In the genomic region with DNA sequence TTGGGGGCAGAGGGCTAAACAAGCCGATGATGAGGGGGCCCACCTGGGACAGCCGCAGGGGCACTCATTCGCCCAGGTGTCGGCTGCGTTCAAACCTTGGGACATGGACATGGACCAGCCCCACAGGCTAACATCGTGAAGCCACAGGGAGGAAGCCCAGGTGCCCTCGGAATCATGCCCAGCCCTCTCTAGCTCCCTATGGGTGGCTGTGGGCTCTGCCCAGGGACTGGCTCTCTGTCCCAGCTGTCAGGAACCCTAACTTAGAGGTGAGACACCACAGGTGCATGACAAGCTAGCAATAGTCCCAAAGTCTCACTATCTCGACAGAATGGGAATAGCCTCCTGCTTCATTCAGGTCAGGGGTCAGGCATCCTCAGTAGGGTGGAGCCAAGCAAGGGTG, we compare ENCODE assay signal across 29 mouse cellular contexts. TPM values are rescaled to one million over a fixed set of nuclear protein-coding genes. Genes with fewer than 3 reads are reported as not detected.
DNase-seq lines count a peak whose midpoint lies in the region; ATAC-seq lines count a peak whose summit lies in the region.
"Had no signal": no experiment of that assay in that cellular context is flagged by ENCODE, and none has a peak within 500 bp of the region (broad histone marks: within the 10 kb centered on the region; RNA-seq: fewer than 3 reads in every experiment).

No protein-coding gene starts in this region.

- H3K4me2 ChIP-seq in midbrain, embryonic 15.5 days = peak overlapping the region; percentile 80; the same call in 1 of the 2 replicates
- no peak overlapping the region for H3K4me2 ChIP-seq in midbrain, embryonic 11.5 days
- H3K4me2 ChIP-seq in limb, embryonic 13.5 days (replicated peaks) = peak overlapping the region; percentile 90
- H3K4me2 ChIP-seq: liver, embryonic 15.5 days had no signal

- peak; percentile 68 for DNase-seq in heart, embryonic 10.5 days (ENCODE audit: low spot score)
- no peak for DNase-seq in heart, adult 8-10 months (ENCODE audit: low spot score)
- no peak for DNase-seq in midbrain, embryonic 11.5 days (ENCODE audit: low spot score, missing footprints)
- no peak for DNase-seq in embryonic facial prominence, embryonic 10.5 days (ENCODE audit: low spot score)
- no peak for DNase-seq in embryo, embryonic 10 days (ENCODE audit: low spot score)
- DNase-seq: adrenal gland, postnatal 25 days; cerebellum, adult 9-10 months; heart, postnatal 14 days; kidney, adult 2 months had no signal

- H3K4me3 ChIP-seq in heart, embryonic 10.5 days = no peak overlapping the region
- H3K4me3 ChIP-seq in midbrain, embryonic 15.5 days = no peak overlapping the region
- H3K4me3 ChIP-seq in midbrain, embryonic 11.5 days (ENCODE audit: low read depth, low read length) = no peak overlapping the region
- peak overlapping the region; percentile 97; the same call in 1 of the 2 replicates for H3K4me3 ChIP-seq in embryonic facial prominence, embryonic 10.5 days
- H3K4me3 ChIP-seq in limb, embryonic 13.5 days = no peak overlapping the region
- H3K4me3 ChIP-seq: erythroblast, embryonic 14.5 days; heart, embryonic 13.5 days; hindbrain, embryonic 12.5 days; layer of hippocampus, adult 2 months; liver, embryonic 15.5 days; neural tube, embryonic 13.5 days had no signal

- H3K27ac ChIP-seq in heart, embryonic 10.5 days = no peak overlapping the region
- no peak overlapping the region for H3K27ac ChIP-seq in midbrain, embryonic 15.5 days
- no peak overlapping the region for H3K27ac ChIP-seq in midbrain, embryonic 11.5 days (ENCODE audit: low read depth, low read length)
- H3K27ac ChIP-seq in embryonic facial prominence, embryonic 10.5 days (replicated peaks) = no peak overlapping the region
- no peak overlapping the region for H3K27ac ChIP-seq in limb, embryonic 13.5 days
- H3K27ac ChIP-seq: heart, embryonic 13.5 days; hindbrain, embryonic 12.5 days; kidney, postnatal 0 days; layer of hippocampus, adult 2 months; liver, embryonic 15.5 days; midbrain, embryonic 13.5 days; neural tube, embryonic 13.5 days; stomach, embryonic 15.5 days had no signal

- WGBS in heart, embryonic 10.5 days = 89% methylated on average over 8 of the region's 8 CpGs
- 87% methylated on average over 8 of the region's 8 CpGs for WGBS in midbrain, embryonic 15.5 days
- 90% methylated on average over 8 of the region's 8 CpGs for WGBS in midbrain, embryonic 11.5 days
- 86% methylated on average over 8 of the region's 8 CpGs for WGBS in embryonic facial prominence, embryonic 10.5 days
- 85% methylated on average over 8 of the region's 8 CpGs for WGBS in limb, embryonic 13.5 days

- no peaks in the 10 kb centered on the region for H3K9me3 ChIP-seq in heart, embryonic 10.5 days
- H3K9me3 ChIP-seq in midbrain, embryonic 15.5 days = no peaks in the 10 kb centered on the region
- no peaks in the 10 kb centered on the region for H3K9me3 ChIP-seq in midbrain, embryonic 11.5 days (ENCODE audit: control insufficient read depth, low read length)
- H3K9me3 ChIP-seq in embryonic facial prominence, embryonic 10.5 days = no peaks in the 10 kb centered on the region
- no peaks in the 10 kb centered on the region for H3K9me3 ChIP-seq in limb, embryonic 13.5 days
- H3K9me3 ChIP-seq: heart, embryonic 13.5 days; hindbrain, embryonic 12.5 days; liver, embryonic 15.5 days; midbrain, embryonic 13.5 days; neural tube, embryonic 13.5 days; stomach, embryonic 15.5 days had no signal

- peaks cover 28% of the 10 kb centered on the region for H3K36me3 ChIP-seq in heart, embryonic 10.5 days
- H3K36me3 ChIP-seq in midbrain, embryonic 15.5 days (replicated peaks) = peaks cover 5% of the 10 kb centered on the region
- peaks cover 20% of the 10 kb centered on the region for H3K36me3 ChIP-seq in midbrain, embryonic 11.5 days (ENCODE audit: control insufficient read depth, insufficient read depth, low read length)
- H3K36me3 ChIP-seq in embryonic facial prominence, embryonic 10.5 days (replicated peaks) = peaks cover 43% of the 10 kb centered on the region
- peaks cover 40% of the 10 kb centered on the region for H3K36me3 ChIP-seq in limb, embryonic 13.5 days

- peaks cover 33% of the 10 kb centered on the region for H3K4me1 ChIP-seq in heart, embryonic 10.5 days
- H3K4me1 ChIP-seq in midbrain, embryonic 15.5 days = peaks cover 25% of the 10 kb centered on the region
- H3K4me1 ChIP-seq in midbrain, embryonic 11.5 days (ENCODE audit: control insufficient read depth, insufficient read depth, low read length) = peaks cover 7% of the 10 kb centered on the region
- H3K4me1 ChIP-seq in embryonic facial prominence, embryonic 10.5 days = peaks cover 31% of the 10 kb centered on the region
- H3K4me1 ChIP-seq in limb, embryonic 13.5 days = peaks cover 25% of the 10 kb centered on the region

- no peak overlapping the region for H3K9ac ChIP-seq in midbrain, embryonic 15.5 days
- no peak overlapping the region for H3K9ac ChIP-seq in midbrain, embryonic 11.5 days (ENCODE audit: low read length)
- H3K9ac ChIP-seq in limb, embryonic 13.5 days = no peak overlapping the region; the same call in 1 of the 2 replicates
- H3K9ac ChIP-seq: hindbrain, embryonic 12.5 days; liver, embryonic 15.5 days; midbrain, embryonic 13.5 days; stomach, embryonic 15.5 days had no signal

- no peaks in the 10 kb centered on the region for H3K27me3 ChIP-seq in heart, embryonic 10.5 days (ENCODE audit: insufficient read depth, poor library complexity, severe bottlenecking)
- H3K27me3 ChIP-seq in midbrain, embryonic 15.5 days (replicated peaks) = no peaks in the 10 kb centered on the region
- H3K27me3 ChIP-seq in midbrain, embryonic 11.5 days (ENCODE audit: control insufficient read depth, insufficient read depth, low read length) = no peaks in the 10 kb centered on the region
- no peaks in the 10 kb centered on the region for H3K27me3 ChIP-seq in embryonic facial prominence, embryonic 10.5 days (replicated peaks; ENCODE audit: low read depth, poor library complexity, severe bottlenecking)
- H3K27me3 ChIP-seq in limb, embryonic 13.5 days = no peaks in the 10 kb centered on the region
- H3K27me3 ChIP-seq: heart, embryonic 13.5 days; hindbrain, embryonic 12.5 days; midbrain, embryonic 13.5 days; neural tube, embryonic 13.5 days; stomach, embryonic 15.5 days had no signal

- no peak for ATAC-seq in midbrain, embryonic 15.5 days (replicated peaks)
- no peak for ATAC-seq in midbrain, embryonic 11.5 days (ENCODE audit: low FRiP score)
- ATAC-seq in limb, embryonic 13.5 days (ENCODE audit: low FRiP score, low read depth) = no peak
- no peak for ATAC-seq in frontal cortex, adult (ENCODE audit: low TSS enrichment)
- ATAC-seq: CD4-positive, CD25-positive, alpha-beta regulatory T cell, adult 4 months; forebrain, embryonic 14.5 days; lung, postnatal 0 days; midbrain, embryonic 13.5 days had no signal

RNA-seq across cellular contexts. Expression of gene Mier2, which starts 2.5 kb away (rescaled TPM):
- 46.6 and 53.9 TPM in 2 replicates for polyA plus RNA-seq in heart, embryonic 10.5 days (2016; fragmentation: Nextera tagmentation; extraction: Ambion mirVana)
- total RNA-seq in heart, adult 8-10 months (2022) = 10 to 100 TPM; 10.6 to 17.6 (median 15.3) TPM
- 70.4 and 72.5 TPM in 2 replicates for polyA plus RNA-seq in midbrain, embryonic 15.5 days (2015; fragmentation: Nextera tagmentation; extraction: Ambion mirVana)
- polyA plus RNA-seq in midbrain, embryonic 11.5 days (2014; fragmentation: Nextera tagmentation; extraction: Ambion mirVana) = 33.0 and 41.8 TPM in 2 replicates
- polyA plus RNA-seq in embryonic facial prominence, embryonic 10.5 days (2016; fragmentation: Nextera tagmentation; extraction: Ambion mirVana) = 76.4 and 77.3 TPM in 2 replicates
- polyA plus RNA-seq in limb, embryonic 13.5 days (2015; fragmentation: Nextera tagmentation; extraction: Ambion mirVana) = 70.1 and 74.5 TPM in 2 replicates

RNA-seq across cellular contexts. Expression of gene Plpp2, which starts 18.9 kb away (rescaled TPM):
- 16.8 and 24.1 TPM in 2 replicates for polyA plus RNA-seq in heart, embryonic 10.5 days (2016; fragmentation: Nextera tagmentation; extraction: Ambion mirVana)
- total RNA-seq in heart, adult 8-10 months (2022) = 1 to 10 TPM; 3.1 to 7.1 (median 4.8) TPM
- polyA plus RNA-seq in midbrain, embryonic 15.5 days (2015; fragmentation: Nextera tagmentation; extraction: Ambion mirVana) = 16.9 and 19.7 TPM in 2 replicates
- 10.5 and 13.4 TPM in 2 replicates for polyA plus RNA-seq in midbrain, embryonic 11.5 days (2014; fragmentation: Nextera tagmentation; extraction: Ambion mirVana)
- polyA plus RNA-seq in embryonic facial prominence, embryonic 10.5 days (2016; fragmentation: Nextera tagmentation; extraction: Ambion mirVana) = 28.4 and 29.2 TPM in 2 replicates
- 22.6 and 23.2 TPM in 2 replicates for polyA plus RNA-seq in limb, embryonic 13.5 days (2015; fragmentation: Nextera tagmentation; extraction: Ambion mirVana)

RNA-seq across cellular contexts. Expression of gene Theg, which starts 34.6 kb away (rescaled TPM):
- polyA plus RNA-seq in heart, embryonic 10.5 days (2016; fragmentation: Nextera tagmentation; extraction: Ambion mirVana) = not detected in 2 replicates
- not detected for total RNA-seq in heart, adult 8-10 months (2022)
- not detected in 2 replicates for polyA plus RNA-seq in midbrain, embryonic 15.5 days (2015; fragmentation: Nextera tagmentation; extraction: Ambion mirVana)
- not detected in 2 replicates for polyA plus RNA-seq in midbrain, embryonic 11.5 days (2014; fragmentation: Nextera tagmentation; extraction: Ambion mirVana)
- not detected in 2 replicates for polyA plus RNA-seq in embryonic facial prominence, embryonic 10.5 days (2016; fragmentation: Nextera tagmentation; extraction: Ambion mirVana)
- polyA plus RNA-seq in limb, embryonic 13.5 days (2015; fragmentation: Nextera tagmentation; extraction: Ambion mirVana) = not detected in 2 replicates
- total RNA-seq: adrenal gland, postnatal 25 days; ES-E14; gastrocnemius, adult 8-10 months; heart, postnatal 14 days had no signal
- polyA plus RNA-seq: brain, embryonic 14.5 days; CD4-positive, CD25-positive, alpha-beta regulatory T cell, adult 4 months; erythroblast, embryonic 14.5 days; forebrain, embryonic 14.5 days; heart, embryonic 13.5 days; hindbrain, embryonic 12.5 days; kidney, adult 2 months; kidney, postnatal 0 days; limb, embryonic 11.5 days; liver, embryonic 15.5 days; lung, postnatal 0 days; midbrain, embryonic 13.5 days; neural tube, embryonic 13.5 days; stomach, embryonic 15.5 days; thymus, postnatal 0 days had no signal
